Mouse (Mus musculus) intestine, postnatal 0 days (tissue): ENCODE results near the gene Gm21117. TPM values are rescaled to one million over a fixed set of nuclear protein-coding genes. Genes with fewer than 3 reads are reported as not detected.
"Not testable (repeated sequence)": the region's sequence is repeated elsewhere in the genome, so short reads cannot be mapped to it uniquely, and the experiment has no call there.

Experiments used
- ATAC-seq: fragments of 200-750 bp; cut with Nextera tagmentation; 2 replicates; pipeline ENCODE4 v1.8.0; 2017; ENCODE audit warnings: mild to moderate bottlenecking, moderate TSS enrichment, moderate library complexity
- H3K27ac ChIP-seq: fragments of 300-500 bp; sonication (generic); 2 replicates; pipeline ENCODE4 v1.5.1; 2014; ENCODE audit warnings: mild to moderate bottlenecking, low read depth, low read length, moderate library complexity
- H3K27me3 ChIP-seq: fragments of 300-500 bp; sonication (generic); replicated peaks from 2 replicates; pipeline ENCODE4 v1.6.1; 2014; ENCODE audit warnings: low read length, mixed read lengths; ENCODE audit not compliant: control insufficient read depth, insufficient read depth
- H3K36me3 ChIP-seq: fragments of 300-500 bp; sonication (generic); 2 replicates; pipeline ENCODE4 v1.6.1; 2014; ENCODE audit warnings: mild to moderate bottlenecking, moderate library complexity; ENCODE audit not compliant: control insufficient read depth, insufficient read depth
- H3K4me1 ChIP-seq: fragments of 300-500 bp; sonication (generic); replicated peaks from 2 replicates; pipeline ENCODE4 v1.6.1; 2014; ENCODE audit warnings: antibody characterized with exemption, low read length, mixed read lengths; ENCODE audit not compliant: control insufficient read depth, insufficient read depth
- H3K4me2 ChIP-seq: fragments of 300-500 bp; sonication (generic); replicated peaks from 2 replicates; pipeline ENCODE4 v1.6.1; 2014; ENCODE audit warnings: low read depth, mild to moderate bottlenecking, moderate library complexity
- H3K4me3 ChIP-seq: fragments of 300-500 bp; sonication (generic); 2 replicates; pipeline ENCODE4 v1.5.1; 2014; ENCODE audit warnings: low read depth, low read length
- H3K9ac ChIP-seq: fragments of 300-500 bp; sonication (generic); 2 replicates; pipeline ENCODE4 v1.6.1; 2014; ENCODE audit warnings: mild to moderate bottlenecking, low read depth, low read length
- H3K9me3 ChIP-seq: fragments of 300-500 bp; sonication (generic); 2 replicates; pipeline ENCODE4 v1.6.1; 2016; ENCODE audit warnings: mixed run types; ENCODE audit not compliant: control insufficient read depth
- WGBS: fragments of 180-500 bp; shearing (Covaris S2); extraction: QIAGEN DNeasy Blood & Tissue Kit; methylation state at CpG from one replicate; pipeline ENCODE4 v1.1.7; 2014; 5-methylcytosine and 5-hydroxymethylcytosine counted together
- polyA plus RNA-seq: library from polyadenylated mRNA; unstranded; fragments of >200 nt; fragmentation: Nextera tagmentation; extraction: Ambion mirVana; gene quantifications from 2 replicates; pipeline ENCODE4 v1.2.1, GENCODE M21; 2015

Gm21117 gene
- not detected in 2 replicates for polyA plus RNA-seq

GRCm38 (mm10) chrY:51124920-51125319, at the start of gene Gm21117:
Gene Gm21117, plus strand, starts transcription at chrY:51125220.
- H3K27me3 ChIP-seq, H3K4me2 ChIP-seq, H3K9me3 ChIP-seq, H3K36me3 ChIP-seq, H3K4me3 ChIP-seq, ATAC-seq, H3K4me1 ChIP-seq, H3K9ac ChIP-seq, H3K27ac ChIP-seq: not testable (repeated sequence)
- no CpG with 5 or more reads among the region's 6 CpGs for WGBS
